Mouse (Mus musculus) cerebellum, adult 2 months (tissue): ENCODE data around the gene Zfp799.

Source experiments
- CTCF ChIP-seq: fragments of 200-500 bp; IDR thresholded peaks from 2 replicates; pipeline ENCODE4 v1.5.1; 2011; ENCODE audit warnings: low read depth, mild to moderate bottlenecking, control low read depth, low read length, moderate library complexity, borderline replicate concordance; ENCODE audit not compliant: insufficient read depth
- POLR2A ChIP-seq: fragments of 200-500 bp; IDR thresholded peaks from 2 replicates; pipeline ENCODE4 v1.6.1; 2011; ENCODE audit warnings: low read length, control low read depth, borderline replicate concordance; ENCODE audit not compliant: insufficient read depth

GRCm38 (mm10) chr17:32787436-32788093, 42.5 kb downstream of the Zfp799 start:
- TF ChIP-seq POLR2A (no peak), CTCF (no peak)
